ENCODE assay signal across 22 mouse cellular contexts in the genomic region with DNA sequence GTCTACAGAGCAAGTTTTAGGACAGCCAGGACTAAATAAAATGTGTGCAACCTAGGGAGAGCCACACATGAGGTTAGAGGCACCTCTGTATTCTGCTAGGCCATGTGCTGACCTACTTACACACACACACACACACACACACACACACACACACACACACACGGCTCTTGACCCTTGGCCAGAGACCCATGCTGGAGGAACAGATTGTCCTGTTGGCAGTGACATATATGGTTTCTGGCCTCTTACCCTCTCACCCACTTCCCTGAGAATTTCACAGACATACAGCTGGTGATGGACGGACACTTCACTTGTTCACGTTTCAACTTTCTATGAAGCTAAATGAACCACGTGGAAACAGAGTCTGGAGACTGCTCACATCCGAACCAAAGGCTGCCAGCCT. TPM values are rescaled to one million over a fixed set of nuclear protein-coding genes. Genes with fewer than 3 reads are reported as not detected.
DNase-seq lines count a peak whose midpoint lies in the region; TF ChIP-seq lines count a peak whose summit lies in the region.
"Had no signal": no experiment of that assay in that cellular context is flagged by ENCODE, and none has a peak within 500 bp of the region (broad histone marks: within the 10 kb centered on the region; RNA-seq: fewer than 3 reads in every experiment).

No protein-coding gene starts in this region.

- H3K36me3 ChIP-seq in heart, adult 2 months (ENCODE audit: control insufficient read depth, insufficient read depth, low read length) = peaks cover 4% of the 10 kb centered on the region
- H3K36me3 ChIP-seq in heart, embryonic 10.5 days = peaks cover 27% of the 10 kb centered on the region; the same call in 1 of the 2 replicates
- H3K36me3 ChIP-seq: liver, embryonic 15.5 days had no signal

- no peaks in the 10 kb centered on the region for H3K9me3 ChIP-seq in heart, embryonic 10.5 days
- H3K9me3 ChIP-seq: embryonic facial prominence, embryonic 10.5 days; limb, embryonic 12.5 days; liver, embryonic 15.5 days; midbrain, embryonic 10.5 days had no signal

- H3K27ac ChIP-seq in heart, adult 2 months = no peak overlapping the region
- no peak overlapping the region for H3K27ac ChIP-seq in heart, embryonic 10.5 days
- H3K27ac ChIP-seq in bone marrow macrophage, adult 2 months (ENCODE audit: insufficient read depth, low read depth, low read length) = no peak overlapping the region
- H3K27ac ChIP-seq: embryonic facial prominence, embryonic 10.5 days; hindbrain, embryonic 14.5 days; kidney, postnatal 0 days; limb, embryonic 12.5 days; liver, embryonic 15.5 days; midbrain, embryonic 10.5 days had no signal

- H3K9ac ChIP-seq in heart, adult 2 months (ENCODE audit: low read depth, low read length) = no peak overlapping the region
- H3K9ac ChIP-seq: hindbrain, embryonic 14.5 days; limb, embryonic 12.5 days; liver, embryonic 15.5 days had no signal

- TF ChIP-seq CTCF in heart, adult 2 months (IDR thresholded peaks at IDR 0.05) = no peak
- TF ChIP-seq CTCF in bone marrow macrophage, adult 2 months (IDR thresholded peaks at IDR 0.05; ENCODE audit: low read depth, low read length) = no peak

- intact Hi-C loops in heart, adult 2 months (cut with DNase I) = no loop called here

- DNase-seq in cerebellum, adult 11-12 months = peak; percentile 70
- DNase-seq in cerebellum, postnatal 4 days (ENCODE audit: low spot score in 2 of 2) = no peak
- peak in 1 of 2 experiments; percentile 28 for DNase-seq in heart, adult 2 months
- DNase-seq in heart, embryonic 10.5 days (ENCODE audit: low spot score) = no peak
- peak; percentile 69 to 70 for DNase-seq in cerebellum, postnatal 36 days
- no peak for DNase-seq in yolk sac, embryonic 10.5 days (ENCODE audit: low spot score)
- DNase-seq in adrenal gland, adult 2 months = no peak
- DNase-seq: adrenal gland, postnatal 36 days; heart, postnatal 14 days; kidney, adult 11 months; layer of hippocampus, adult 9-11 months; lung, postnatal 10 days; thymus, adult 18-20 months had no signal

- TF ChIP-seq POLR2A in heart, adult 2 months (IDR thresholded peaks at IDR 0.05; ENCODE audit: insufficient read depth, low read depth, low read length) = no peak
- TF ChIP-seq POLR2A in bone marrow macrophage, adult 2 months (IDR thresholded peaks at IDR 0.05; ENCODE audit: borderline replicate concordance, low read depth, low read length) = no peak

- peaks cover 30% of the 10 kb centered on the region for H3K4me1 ChIP-seq in heart, adult 2 months (ENCODE audit: control insufficient read depth, insufficient read depth, low read length)
- peaks cover 21% of the 10 kb centered on the region for H3K4me1 ChIP-seq in heart, embryonic 10.5 days
- H3K4me1 ChIP-seq in bone marrow macrophage, adult 2 months (ENCODE audit: control insufficient read depth, insufficient read depth, low read length) = peaks cover 47% of the 10 kb centered on the region

- no peaks in the 10 kb centered on the region for H3K27me3 ChIP-seq in heart, adult 2 months (ENCODE audit: control insufficient read depth, insufficient read depth, low read length)
- H3K27me3 ChIP-seq in heart, embryonic 10.5 days (ENCODE audit: insufficient read depth, poor library complexity, severe bottlenecking) = no peaks in the 10 kb centered on the region
- H3K27me3 ChIP-seq: CH12.LX; limb, embryonic 12.5 days; liver, embryonic 15.5 days had no signal

- peak; percentile 72; the same call in 1 of the 2 replicates for TF ChIP-seq EP300 in heart, adult 2 months (IDR thresholded peaks at IDR 0.05; ENCODE audit: insufficient read depth, low read depth, low read length)

- H3K79me2 ChIP-seq in heart, adult 2 months (replicated peaks; ENCODE audit: control insufficient read depth, insufficient read depth, low read length) = no peaks in the 10 kb centered on the region

- WGBS in heart, adult 2 months = 35% methylated on average over 5 of the region's 5 CpGs
- 81% methylated on average over 5 of the region's 5 CpGs for WGBS in heart, embryonic 10.5 days

- H3K4me3 ChIP-seq in heart, adult 2 months = no peak overlapping the region
- H3K4me3 ChIP-seq in heart, embryonic 10.5 days = no peak overlapping the region
- H3K4me3 ChIP-seq in bone marrow macrophage, adult 2 months (ENCODE audit: insufficient read depth, low read length) = peak overlapping the region; percentile 52
- H3K4me3 ChIP-seq: embryonic facial prominence, embryonic 10.5 days; limb, embryonic 12.5 days; liver, embryonic 15.5 days; midbrain, embryonic 10.5 days had no signal

RNA-seq across cellular contexts. Expression of a gene that starts 49.8 kb away (rescaled TPM):
- total RNA-seq in heart, adult 2 months (2021) = 1 to 10 TPM in 1 of 2 experiments, under 1 TPM in 1; 0.70 to 2.0 TPM
- 0.91 and 0.96 TPM in 2 replicates for polyA plus RNA-seq in heart, adult 2 months (2012; rRNA removed)
- 0.38 and 0.90 TPM in 2 replicates for polyA plus RNA-seq in heart, embryonic 10.5 days (2016; fragmentation: Nextera tagmentation; extraction: Ambion mirVana)
- 0.52 and 1.1 TPM in 2 replicates for polyA plus RNA-seq in bone marrow macrophage, adult 2 months (2012; ENCODE audit: insufficient read depth, insufficient read length, missing spikeins)
- total RNA-seq in adrenal gland, adult 2 months (2021) = 1 to 10 TPM; 5.2 to 8.3 TPM
- 0.88 and 0.90 TPM in 2 replicates for polyA plus RNA-seq in adrenal gland, adult 2 months (2012; rRNA removed)
- total RNA-seq: neutrophil, adult 5-6 weeks had no signal

Comparison
In these comparisons a context has a peak if more than half of its experiments do, and no peak if none do; other contexts are left out.
1. DNase-seq: peak in cerebellum, adult 11-12 months (single experiment) and cerebellum, postnatal 36 days (2 of 2); none in cerebellum, postnatal 4 days (0 of 2), heart, embryonic 10.5 days (single experiment), yolk sac, embryonic 10.5 days (single experiment) and adrenal gland, adult 2 months (single experiment).